Mouse (Mus musculus) midbrain, embryonic 16.5 days (tissue): Measurements from ENCODE around the gene Ercc6. TPM values are rescaled to one million over a fixed set of nuclear protein-coding genes. Genes with fewer than 3 reads are reported as not detected.

Experiments used
- polyA plus RNA-seq: library from polyadenylated mRNA; unstranded; fragments of >200 nt; fragmentation: Nextera tagmentation; extraction: Ambion mirVana; gene quantifications from 2 replicates; pipeline ENCODE4 v1.2.1, GENCODE M21; 2015

The Ercc6 gene
- polyA plus RNA-seq, 1 experiment from 2014 or later, result 30.3 TPM

Other genes with a start within 250 kb of the Ercc6 start
- gene Ogdhl, start 191.5 kb upstream of the Ercc6 start, polyA plus RNA-seq, result 31.3 and 32.7 TPM in 2 replicates
- gene 1700024G13Rik, start 125.1 kb upstream of the Ercc6 start, polyA plus RNA-seq, result 0.42 and 0.51 TPM in 2 replicates
- 2.7 and 3.6 TPM in 2 replicates for gene Slc18a3, start 48.7 kb upstream of the Ercc6 start, polyA plus RNA-seq
- 0.75 and 0.90 TPM in 2 replicates for gene Chat, start 47.5 kb upstream of the Ercc6 start, polyA plus RNA-seq
- 1.4 and 2.0 TPM in 2 replicates for gene Prrxl1, start 85.9 kb downstream of the Ercc6 start, polyA plus RNA-seq
- not detected in 2 replicates for gene 3425401B19Rik, start 171.8 kb downstream of the Ercc6 start, polyA plus RNA-seq